In the genomic region with DNA sequence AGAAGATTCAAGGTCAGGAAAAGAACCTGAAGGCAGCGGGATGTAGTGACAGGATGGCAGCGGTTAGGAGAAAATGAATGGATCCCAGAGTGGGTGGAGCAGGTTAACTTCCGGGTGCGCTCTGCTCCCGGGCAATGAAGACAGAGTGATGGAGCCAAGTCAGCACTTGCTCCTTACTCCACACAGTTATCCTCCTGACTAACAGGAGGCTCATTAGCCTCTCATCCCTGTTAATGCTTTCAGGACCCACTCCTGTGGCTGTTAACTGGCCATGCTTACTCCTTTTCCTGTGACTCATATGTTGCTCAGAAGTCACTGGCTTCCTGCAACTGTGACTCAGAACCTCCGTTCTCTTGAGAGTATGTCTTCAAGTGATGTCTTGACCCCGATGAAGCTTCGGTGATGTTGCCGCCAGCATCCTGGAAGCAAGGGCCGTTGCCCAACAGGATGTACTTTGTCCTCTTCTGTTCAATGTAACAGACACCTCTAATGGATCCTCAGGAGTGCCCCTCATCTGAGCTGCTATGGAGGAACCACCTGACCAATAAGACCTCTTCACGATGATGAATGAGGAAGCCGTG, we compare ENCODE assay signal across 23 mouse cellular contexts.
DNase-seq lines count a peak whose midpoint lies in the region; ATAC-seq and TF ChIP-seq lines count a peak whose summit lies in the region.
"Had no signal": no experiment of that assay in that cellular context is flagged by ENCODE, and none has a peak within 500 bp of the region (broad histone marks: within the 10 kb centered on the region; RNA-seq: fewer than 3 reads in every experiment).

No protein-coding gene starts in this region.

- no peak for TF ChIP-seq POLR2A in olfactory bulb, adult 2 months (IDR thresholded peaks at IDR 0.05; ENCODE audit: insufficient read depth, low read depth, low read length)

- peak; percentile 27; the same call in 1 of the 2 replicates for ATAC-seq in heart, postnatal 0 days (ENCODE audit: insufficient read depth, low read depth)
- peak; percentile 90 for ATAC-seq in Patski
- ATAC-seq: forebrain, postnatal 0 days; midbrain, embryonic 13.5 days had no signal

- no peak overlapping the region for H3K4me2 ChIP-seq in heart, postnatal 0 days (ENCODE audit: low read depth, low read length)
- H3K4me2 ChIP-seq: embryonic facial prominence, embryonic 12.5 days; heart, embryonic 15.5 days; liver, embryonic 11.5 days; midbrain, embryonic 13.5 days had no signal

- no peak for TF ChIP-seq EP300 in heart, postnatal 0 days (IDR thresholded peaks at IDR 0.05; ENCODE audit: low read depth)

- H3K9me3 ChIP-seq in heart, postnatal 0 days (replicated peaks; ENCODE audit: control insufficient read depth, low read length), result no peaks in the 10 kb centered on the region
- H3K9me3 ChIP-seq in heart, embryonic 10.5 days, result no peaks in the 10 kb centered on the region
- H3K9me3 ChIP-seq: embryonic facial prominence, embryonic 12.5 days; heart, embryonic 15.5 days; hindbrain, embryonic 10.5 days; midbrain, embryonic 13.5 days had no signal

- in situ Hi-C loops in Patski (cut with MboI; ENCODE audit: low pct_unique_long_range_greater_than_20kb), result no loop called here

- H3K4me3 ChIP-seq in heart, postnatal 0 days (ENCODE audit: low read depth, low read length), result no peak overlapping the region
- H3K4me3 ChIP-seq in heart, embryonic 10.5 days, result no peak overlapping the region
- no peak overlapping the region for H3K4me3 ChIP-seq in olfactory bulb, adult 2 months (ENCODE audit: insufficient read depth, low read depth, low read length)
- H3K4me3 ChIP-seq: embryonic facial prominence, embryonic 12.5 days; gastrocnemius, adult 2 months; heart, embryonic 15.5 days; hindbrain, embryonic 10.5 days; midbrain, embryonic 13.5 days had no signal

- CTCF ChIA-PET in Patski (lab: Charles Lee), result interaction anchor here (0.8 kb wide), 1 partner anchor 63 kb away, joined by 3 read pairs; no protein-coding TSS in a partner anchor

- POLR2A ChIA-PET in Patski (lab: Charles Lee), result no interaction called here

- H3K9ac ChIP-seq in heart, postnatal 0 days (replicated peaks; ENCODE audit: low read depth, low read length), result no peak overlapping the region
- H3K9ac ChIP-seq: embryonic facial prominence, embryonic 12.5 days; forebrain, postnatal 0 days; heart, embryonic 15.5 days; midbrain, embryonic 13.5 days had no signal

- no peaks in the 10 kb centered on the region for H3K27me3 ChIP-seq in heart, postnatal 0 days (ENCODE audit: control insufficient read depth, insufficient read depth, low read length)
- no peaks in the 10 kb centered on the region for H3K27me3 ChIP-seq in heart, embryonic 10.5 days (ENCODE audit: insufficient read depth, poor library complexity, severe bottlenecking)
- no peaks in the 10 kb centered on the region for H3K27me3 ChIP-seq in Patski
- H3K27me3 ChIP-seq: embryonic facial prominence, embryonic 12.5 days; heart, embryonic 15.5 days; midbrain, embryonic 13.5 days had no signal

- no peak overlapping the region for H3K27ac ChIP-seq in heart, postnatal 0 days (ENCODE audit: low read depth)
- no peak overlapping the region for H3K27ac ChIP-seq in heart, embryonic 10.5 days
- H3K27ac ChIP-seq in olfactory bulb, adult 2 months (ENCODE audit: insufficient read depth, low read depth, low read length), result peak overlapping the region; percentile 63
- H3K27ac ChIP-seq: embryonic facial prominence, embryonic 12.5 days; gastrocnemius, adult 2 months; heart, embryonic 15.5 days; hindbrain, embryonic 10.5 days; midbrain, embryonic 13.5 days; stomach, postnatal 0 days had no signal

- TF ChIP-seq CTCF in heart, postnatal 0 days (IDR thresholded peaks at IDR 0.05; ENCODE audit: low read depth), result no peak
- TF ChIP-seq CTCF in Patski (IDR thresholded peaks at IDR 0.05), result no peak
- TF ChIP-seq CTCF in olfactory bulb, adult 2 months (IDR thresholded peaks at IDR 0.05; ENCODE audit: insufficient read depth, low read depth, low read length), result no peak

- no peaks in the 10 kb centered on the region for H3K4me1 ChIP-seq in heart, postnatal 0 days (ENCODE audit: control insufficient read depth, insufficient read depth)
- peaks cover 23% of the 10 kb centered on the region for H3K4me1 ChIP-seq in heart, embryonic 10.5 days
- H3K4me1 ChIP-seq in olfactory bulb, adult 2 months (ENCODE audit: control insufficient read depth, insufficient read depth, low read length), result peaks cover 30% of the 10 kb centered on the region
- H3K4me1 ChIP-seq: embryonic facial prominence, embryonic 12.5 days; midbrain, embryonic 13.5 days had no signal

- 61% methylated on average over 12 of the region's 12 CpGs for WGBS in heart, postnatal 0 days
- WGBS in heart, embryonic 10.5 days, result 65% methylated on average over 12 of the region's 12 CpGs
- WGBS in olfactory bulb, adult 2 months, result 38% methylated on average over 12 of the region's 12 CpGs

- DNase-seq in heart, postnatal 0 days (ENCODE audit: low spot score), result peak; percentile 36
- no peak for DNase-seq in heart, embryonic 10.5 days (ENCODE audit: low spot score)
- peak; percentile 43 for DNase-seq in right cerebral cortex, adult 18-20 months
- no peak for DNase-seq in right cerebral cortex, postnatal 36 days (ENCODE audit: low spot score in 2 of 2)
- peak; percentile 74 for DNase-seq in Patski (ENCODE audit: low read depth, low spot score)
- DNase-seq in layer of hippocampus, postnatal 14 days (ENCODE audit: low spot score in 2 of 2), result no peak
- DNase-seq in kidney, postnatal 36 days, result no peak
- DNase-seq: cerebellum, adult 9-10 months; forebrain, postnatal 0 days; gastrocnemius, adult 2 months; kidney, adult 2 months; kidney, postnatal 10 days; lung, adult 18-20 months; lung, postnatal 4 days; right cerebral cortex, postnatal 14 days; thymus, postnatal 14 days had no signal

- no peaks in the 10 kb centered on the region for H3K36me3 ChIP-seq in heart, postnatal 0 days (replicated peaks; ENCODE audit: control insufficient read depth, insufficient read depth, low read length)
- no peaks in the 10 kb centered on the region for H3K36me3 ChIP-seq in heart, embryonic 10.5 days
- H3K36me3 ChIP-seq: embryonic facial prominence, embryonic 12.5 days; heart, embryonic 15.5 days; hindbrain, embryonic 10.5 days; midbrain, embryonic 13.5 days had no signal

Comparison
In these comparisons a context has a peak if more than half of its experiments do, and no peak if none do; other contexts are left out.
1. DNase-seq: peak in heart, postnatal 0 days (single experiment), right cerebral cortex, adult 18-20 months (single experiment) and Patski (single experiment); none in heart, embryonic 10.5 days (single experiment), right cerebral cortex, postnatal 36 days (0 of 2), layer of hippocampus, postnatal 14 days (0 of 2) and kidney, postnatal 36 days (0 of 2).